Mouse (Mus musculus): ENCODE measurements around the gene Pdzrn3. TPM values are rescaled to one million over a fixed set of nuclear protein-coding genes. Genes with fewer than 3 reads are reported as not detected.
A peak's percentile ranks its signal among the peaks of the same experiment; 100 is the strongest.

The Pdzrn3 gene
- polyA plus RNA-seq, 1 experiment, result 18.4 TPM

DNA sequence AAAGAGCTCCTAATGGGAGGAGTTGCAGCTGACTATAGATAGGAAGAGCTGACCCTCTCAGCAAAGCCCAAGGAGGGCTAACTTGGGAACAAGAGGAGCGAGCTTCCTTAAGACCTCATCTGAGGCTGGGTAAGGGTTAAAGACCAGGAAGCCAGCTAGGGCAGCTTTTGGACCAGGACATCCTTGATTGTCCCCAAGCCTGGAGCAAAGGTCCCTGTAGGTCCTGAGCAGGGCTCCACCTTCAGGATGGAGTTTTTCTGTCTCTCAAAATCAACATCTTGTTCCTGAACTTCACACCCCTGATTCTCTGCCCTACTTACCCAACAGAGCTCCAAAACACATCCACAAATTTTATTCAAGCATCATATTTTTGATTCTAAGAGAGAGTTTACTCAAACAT is 3.5 kb downstream of the Pdzrn3 start:
- no peak for DNase-seq (ENCODE audit: extremely low spot score in 1 of 2, low spot score in 1 of 2)

DNA sequence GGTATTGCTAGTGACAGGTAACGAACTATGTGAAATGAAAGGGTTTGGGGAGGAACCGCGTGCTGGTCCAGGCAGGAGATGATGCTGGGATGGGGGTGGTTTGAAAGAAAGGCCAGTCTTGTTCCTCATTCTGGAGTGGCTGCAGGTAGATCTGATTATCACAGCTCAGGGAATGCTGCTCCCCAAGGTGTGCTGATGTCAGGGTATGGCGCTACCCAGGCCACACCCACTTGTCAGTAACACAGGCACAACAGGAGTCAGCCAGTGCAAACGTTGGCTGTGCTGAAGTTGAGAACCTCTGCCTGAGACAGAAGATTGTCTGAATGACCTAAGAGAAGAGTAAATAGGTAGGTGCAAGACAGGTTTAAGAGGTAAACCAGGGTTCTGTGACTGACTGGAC is 4.7 kb downstream of the Pdzrn3 start:
- no peak for DNase-seq (ENCODE audit: extremely low spot score in 1 of 2, low spot score in 1 of 2)

DNA sequence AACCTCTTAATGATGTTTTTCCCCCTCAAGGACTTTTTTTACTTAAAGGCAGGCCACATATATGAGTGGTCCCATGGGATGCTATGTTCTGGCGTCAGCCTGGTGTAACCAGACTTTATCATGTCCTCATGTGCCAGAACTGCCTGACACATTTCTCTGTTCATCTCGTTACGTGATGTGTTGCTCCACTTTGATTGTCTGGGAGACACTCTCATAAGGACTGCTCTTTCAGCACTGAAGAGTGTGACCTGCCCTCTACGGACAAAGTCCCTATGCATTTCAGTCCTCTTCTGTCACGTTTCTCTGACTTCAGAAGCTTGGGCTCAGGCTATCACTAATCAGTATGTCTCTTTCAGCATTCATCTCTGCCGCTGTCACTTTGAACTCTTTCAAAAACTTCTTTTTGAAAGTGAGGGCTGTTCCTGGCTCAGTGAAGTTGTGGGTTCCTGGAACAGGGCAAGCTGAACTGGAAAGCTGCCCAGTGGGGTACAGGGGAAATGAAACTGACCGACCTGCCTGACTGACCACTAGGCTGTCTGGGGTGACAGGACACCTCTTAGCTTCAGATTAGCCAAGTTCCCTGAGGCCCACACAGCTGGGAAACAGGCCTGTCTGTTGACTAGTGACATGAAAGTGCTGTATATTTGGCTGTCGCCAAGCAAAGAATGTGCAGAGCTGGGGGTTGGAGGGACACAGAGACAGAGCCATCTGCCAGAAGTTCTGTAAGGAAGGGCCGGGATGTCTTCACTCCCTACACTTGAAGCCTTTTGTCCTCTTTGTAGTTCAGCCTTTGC is 10.7 kb downstream of the Pdzrn3 start:
- no peak for DNase-seq (ENCODE audit: extremely low spot score in 1 of 2, low spot score in 1 of 2)

DNA sequence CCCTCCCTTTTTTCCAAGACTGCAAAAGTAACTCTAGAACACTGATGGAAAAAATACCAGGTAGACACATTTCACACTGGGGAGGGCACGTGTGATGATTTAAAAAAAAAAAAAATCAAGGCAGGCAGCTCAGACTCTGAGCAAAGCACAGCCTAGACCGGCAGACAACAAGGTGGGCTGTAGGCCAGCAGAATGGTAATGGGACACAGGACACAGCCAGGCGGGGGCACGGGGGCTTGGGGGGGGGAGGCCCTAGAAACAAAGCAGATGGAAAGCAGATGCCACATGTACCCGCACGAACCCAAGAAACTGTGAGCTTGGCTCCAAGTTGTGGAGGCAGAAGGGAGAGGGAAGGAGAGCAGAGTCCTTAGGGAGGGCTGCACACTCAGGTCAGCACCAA is 11.9 kb downstream of the Pdzrn3 start:
- no peak for DNase-seq (ENCODE audit: extremely low spot score in 1 of 2, low spot score in 1 of 2)

GRCm38 (mm10) chr6:101363904-101364303 is 13.8 kb downstream of the Pdzrn3 start:
- no peak for DNase-seq (ENCODE audit: extremely low spot score in 1 of 2, low spot score in 1 of 2)

DNA sequence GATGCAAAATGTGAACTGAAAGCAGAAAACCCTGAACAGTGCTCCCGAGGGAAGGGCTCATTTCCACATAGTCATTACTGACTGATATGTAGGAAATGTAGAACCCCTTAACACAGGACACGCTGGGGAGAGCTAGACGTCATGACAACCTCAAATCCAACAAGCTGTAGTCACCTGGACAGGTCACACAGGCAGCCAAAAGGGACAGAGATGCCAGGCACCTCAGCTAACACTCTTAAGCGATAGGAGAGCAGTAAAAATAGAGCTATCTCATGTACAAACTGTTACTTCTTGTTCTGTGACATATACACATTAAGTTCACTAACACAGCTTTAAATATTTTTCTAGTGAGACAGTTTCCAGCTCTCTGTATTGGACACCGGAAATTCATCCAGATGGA is 15.0 kb downstream of the Pdzrn3 start:
- no peak for DNase-seq (ENCODE audit: extremely low spot score in 1 of 2, low spot score in 1 of 2)

GRCm38 (mm10) chr6:101362268-101362667 is 15.4 kb downstream of the Pdzrn3 start:
- DNase-seq (ENCODE audit: extremely low spot score in 1 of 2, low spot score in 1 of 2), result no peak

GRCm38 (mm10) chr6:101360211-101360737 is 17.4 kb downstream of the Pdzrn3 start:
- no peak for DNase-seq (ENCODE audit: extremely low spot score in 1 of 2, low spot score in 1 of 2)

DNA sequence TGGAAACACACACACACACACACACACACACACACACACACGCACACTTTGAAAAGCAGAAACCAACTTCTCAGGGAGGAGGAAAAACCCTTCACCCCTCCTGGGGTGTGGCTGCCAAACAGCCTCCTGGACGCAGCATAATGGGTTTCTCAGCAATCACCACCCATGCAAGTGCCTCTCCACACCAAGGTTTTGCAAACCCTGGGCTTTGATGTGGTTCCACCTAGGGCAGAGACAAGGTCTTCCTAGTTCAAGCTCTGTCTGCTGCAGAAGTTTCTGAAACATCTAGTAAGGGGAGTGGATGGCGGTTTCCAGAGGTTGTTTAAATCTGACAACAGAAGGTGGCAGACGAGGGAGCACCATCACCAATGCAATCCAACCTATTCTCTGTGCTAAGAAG is 18.1 kb downstream of the Pdzrn3 start:
- no peak for DNase-seq (ENCODE audit: extremely low spot score in 1 of 2, low spot score in 1 of 2)

DNA sequence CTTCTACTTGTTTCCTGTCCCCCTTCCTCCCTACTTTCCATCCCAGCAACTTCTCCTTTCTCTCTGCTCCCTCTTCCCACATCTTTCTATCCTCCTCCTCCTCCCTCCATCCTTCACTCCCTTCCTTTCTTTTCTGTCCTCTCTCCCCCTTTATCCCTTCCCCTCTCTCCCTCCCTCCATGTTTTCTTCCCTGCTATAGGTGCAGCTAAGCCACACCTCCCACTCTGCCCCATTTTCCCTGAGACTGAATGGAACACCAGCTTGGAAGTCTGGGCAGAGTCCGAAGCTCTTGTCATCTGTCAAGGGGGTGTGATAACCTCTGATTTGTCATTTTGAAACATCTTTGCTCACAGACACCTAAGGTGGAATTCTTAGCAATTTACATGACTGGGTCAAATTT is 22.8 kb downstream of the Pdzrn3 start:
- peak in 1 of 2 experiments; percentile 53 for DNase-seq (ENCODE audit: extremely low spot score in 1 of 2, low spot score in 1 of 2)

- DNase-seq (ENCODE audit: extremely low spot score in 1 of 2, low spot score in 1 of 2), result peak; percentile 66 to 71
Measured at GRCm38 (mm10) chr6:101354230-101354881, 23.3 kb downstream of the Pdzrn3 start.

GRCm38 (mm10) chr6:101353701-101354100 is 24.0 kb downstream of the Pdzrn3 start:
- no peak for DNase-seq (ENCODE audit: extremely low spot score in 1 of 2, low spot score in 1 of 2)

DNA sequence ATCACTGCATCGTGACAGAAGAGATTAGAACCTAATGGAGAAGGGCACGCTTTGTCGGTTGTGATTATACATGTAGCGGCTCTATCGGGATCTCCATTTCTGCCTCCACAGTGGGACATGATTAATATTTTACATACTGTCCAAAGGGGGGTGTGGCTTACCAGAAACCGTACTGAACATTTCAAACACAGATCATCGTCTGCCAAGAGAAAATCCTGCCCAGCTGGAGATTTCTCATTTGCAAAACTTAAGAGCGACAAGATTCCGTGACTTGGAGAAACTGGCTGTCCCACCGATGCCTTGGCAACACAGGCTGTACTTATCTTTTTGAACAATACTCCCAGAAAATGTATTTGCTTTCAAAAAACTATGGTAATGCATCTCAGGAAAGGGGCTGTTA is 25.1 kb downstream of the Pdzrn3 start:
- no peak for DNase-seq (ENCODE audit: extremely low spot score in 1 of 2, low spot score in 1 of 2)

DNA sequence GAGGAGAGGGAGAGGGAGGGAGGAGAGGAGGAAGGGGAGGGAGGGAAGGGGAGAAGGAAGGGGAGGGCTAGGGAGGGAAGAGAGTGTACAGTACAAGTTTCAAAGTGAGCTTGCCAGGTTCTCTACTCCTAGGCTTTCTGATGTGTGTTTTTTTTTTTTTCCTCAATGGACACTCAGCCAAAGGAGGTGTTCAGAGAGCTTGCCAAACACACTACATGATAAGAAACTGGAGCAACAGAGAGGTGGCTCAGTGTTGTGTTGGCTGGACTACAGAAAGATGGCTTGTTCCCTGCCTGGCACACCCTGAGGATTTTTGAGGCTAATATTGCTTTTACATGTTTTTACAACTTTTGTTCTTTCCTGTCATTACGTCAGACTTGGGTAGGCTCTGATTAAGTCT is 26.6 kb downstream of the Pdzrn3 start:
- no peak for DNase-seq (ENCODE audit: extremely low spot score in 1 of 2, low spot score in 1 of 2)

- DNase-seq (ENCODE audit: extremely low spot score in 1 of 2, low spot score in 1 of 2), result no peak
Measured at GRCm38 (mm10) chr6:101350414-101350973, 27.2 kb downstream of the Pdzrn3 start.

GRCm38 (mm10) chr6:101348496-101348895 is 29.2 kb downstream of the Pdzrn3 start:
- DNase-seq (ENCODE audit: extremely low spot score in 1 of 2, low spot score in 1 of 2), result peak in 1 of 2 experiments; percentile 65

- DNase-seq (ENCODE audit: extremely low spot score in 1 of 2, low spot score in 1 of 2), result no peak
Measured at GRCm38 (mm10) chr6:101340051-101340450, 37.6 kb downstream of the Pdzrn3 start.

DNA sequence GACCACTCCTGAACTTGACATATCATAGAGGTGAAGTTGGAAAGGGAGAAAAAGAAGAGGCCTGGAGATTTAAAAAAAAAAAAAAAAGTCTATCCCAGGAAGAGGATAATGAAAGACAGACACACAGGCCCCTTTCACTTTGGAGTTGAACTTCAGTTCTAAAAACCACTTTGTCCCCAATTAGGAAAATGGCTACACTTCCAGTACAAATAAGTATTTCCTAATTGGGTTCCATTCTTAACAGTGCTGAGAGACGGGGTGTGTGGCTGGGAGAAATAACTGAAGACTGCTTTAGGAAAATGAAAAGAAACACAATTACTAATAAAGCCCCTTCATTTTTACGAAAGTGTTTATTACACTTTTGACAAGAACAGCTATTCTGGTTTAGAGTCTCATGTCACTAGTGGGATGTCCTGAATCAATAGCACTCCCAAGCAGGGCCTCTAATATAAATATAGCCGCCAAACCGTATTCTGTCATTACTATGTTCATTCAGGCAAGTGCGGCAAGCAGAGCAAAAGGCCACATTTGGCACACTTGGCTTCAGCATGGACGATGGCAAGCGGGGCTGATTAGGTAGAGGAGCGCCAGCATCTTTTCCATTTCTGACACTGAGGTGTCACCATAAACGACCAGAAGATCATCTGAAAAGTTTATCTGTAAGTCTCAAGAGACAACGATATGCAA is 39.7 kb downstream of the Pdzrn3 start:
- no peak for DNase-seq (ENCODE audit: extremely low spot score in 1 of 2, low spot score in 1 of 2)

- no peak for DNase-seq (ENCODE audit: extremely low spot score in 1 of 2, low spot score in 1 of 2)
Measured at GRCm38 (mm10) chr6:101336660-101337059, 41.0 kb downstream of the Pdzrn3 start.

DNA sequence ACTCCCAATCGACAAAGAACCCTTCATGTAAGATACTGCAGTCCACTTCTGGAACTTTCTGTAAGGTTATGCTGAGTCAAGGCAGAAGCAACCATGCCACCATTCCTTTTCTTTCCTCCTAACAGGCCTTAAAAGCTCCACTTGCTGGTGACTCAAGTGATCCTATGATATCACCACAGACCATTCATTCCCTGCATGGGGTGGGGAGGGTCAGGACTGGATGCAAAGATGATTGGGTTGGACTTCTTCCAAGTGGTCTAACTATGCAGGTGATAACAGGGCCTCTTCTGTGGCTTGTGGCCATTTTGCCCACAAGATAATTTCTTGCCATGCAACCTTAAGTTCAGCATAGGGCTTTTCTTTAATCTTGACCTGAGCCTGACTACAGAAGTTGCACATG is 42.0 kb downstream of the Pdzrn3 start:
- no peak for DNase-seq (ENCODE audit: extremely low spot score in 1 of 2, low spot score in 1 of 2)

- no peak for DNase-seq (ENCODE audit: extremely low spot score in 1 of 2, low spot score in 1 of 2)
Measured at GRCm38 (mm10) chr6:101334495-101334894, 43.2 kb downstream of the Pdzrn3 start.

Measured in frontal cortex, adult 2 months (tissue).